Mouse (Mus musculus): Measurements from ENCODE around the gene Chrnb4. TPM values are rescaled to one million over a fixed set of nuclear protein-coding genes. Genes with fewer than 3 reads are reported as not detected.

Chrnb4 gene
- 5.7 and 9.4 TPM in 2 replicates for polyA plus RNA-seq (2012; rRNA removed)

DNA sequence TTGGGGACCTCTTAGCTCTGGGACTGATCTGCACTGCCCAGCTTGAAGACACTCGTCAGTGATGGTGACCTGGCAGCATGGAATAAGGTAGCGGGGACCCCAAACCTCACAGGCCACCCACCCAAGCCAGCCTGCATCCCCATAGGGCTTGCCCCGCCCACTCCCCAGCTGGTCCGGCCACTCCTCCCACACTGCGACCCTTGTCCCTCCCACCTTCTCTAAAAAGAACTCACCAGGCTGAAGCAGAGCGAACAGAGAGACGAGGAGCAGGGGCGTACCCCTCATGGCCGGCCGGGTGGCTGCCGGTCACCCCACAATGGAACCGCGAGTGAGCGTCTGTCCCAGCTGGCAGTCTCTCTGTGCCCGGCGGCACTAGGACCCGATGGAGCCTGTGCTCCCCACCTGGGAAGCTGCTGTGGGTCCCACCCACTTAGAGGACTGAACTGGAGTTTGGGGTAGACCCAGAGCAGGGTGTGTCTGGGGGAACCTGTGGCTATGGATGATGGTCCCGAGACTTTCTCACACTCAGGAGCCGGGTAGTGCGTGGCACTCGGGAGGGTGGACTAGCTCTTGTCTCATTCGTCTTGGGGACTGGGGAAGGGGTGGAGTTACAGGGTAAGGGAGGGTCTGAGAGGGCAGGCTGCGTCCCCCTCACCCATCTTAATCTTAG, at the start of gene Chrnb4:
Gene Chrnb4, minus strand, starts transcription at position 569 of the 670 bp plus-strand sequence.

DNA sequence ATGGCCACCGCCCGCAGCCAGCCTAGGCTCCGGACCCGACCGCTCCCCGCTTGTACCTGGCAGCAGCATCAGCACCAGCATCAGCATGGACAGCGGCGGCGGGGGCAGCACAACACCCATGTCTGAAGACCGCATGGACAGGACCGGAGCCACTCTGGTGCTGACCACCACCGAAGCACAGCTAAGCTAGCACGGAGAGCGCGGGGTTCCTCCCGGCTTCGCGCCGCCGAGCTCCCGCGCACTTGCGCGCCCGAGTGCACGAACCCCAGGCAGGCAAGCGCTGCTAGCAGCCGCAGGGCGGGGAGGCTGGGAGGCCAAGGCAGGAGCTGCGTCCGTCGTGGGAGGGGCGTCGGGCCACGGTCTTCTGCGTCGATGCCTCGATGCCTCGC, 22.3 kb downstream of the Chrnb4 start, which contains the start of gene Chrna3:
Gene Chrna3, minus strand, starts transcription at position 288 of the 389 bp plus-strand sequence.

DNA sequence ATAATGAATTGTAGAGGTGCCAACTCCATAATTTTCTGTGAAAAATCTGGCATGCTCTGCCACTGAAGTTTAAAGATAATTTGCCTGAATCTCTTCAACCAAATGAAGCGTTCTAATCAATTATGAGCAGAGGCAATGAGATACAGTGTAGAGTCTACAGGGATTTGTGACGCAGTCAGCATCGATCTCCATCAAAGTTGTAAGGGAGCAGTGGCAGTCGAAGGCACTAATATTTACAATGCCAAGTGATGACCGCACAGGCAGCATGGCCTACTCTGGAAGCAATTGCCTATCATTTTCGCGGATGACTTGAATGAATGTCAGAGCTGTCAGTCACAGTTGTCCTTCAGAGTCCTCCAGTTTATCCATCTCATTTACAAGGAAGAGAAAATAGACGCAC, 67.9 kb downstream of the Chrnb4 start, which contains the start of gene Chrna5:
Gene Chrna5, plus strand, starts transcription at position 207 of the 400 bp plus-strand sequence.

Other genes with a start within 250 kb of the Chrnb4 start
- gene Ireb2, start 185.0 kb downstream of the Chrnb4 start, polyA plus RNA-seq (2012; rRNA removed): 2.8 and 3.4 TPM in 2 replicates
- gene Hykk, start 131.5 kb downstream of the Chrnb4 start, polyA plus RNA-seq (2012; rRNA removed): 0.86 and 1.4 TPM in 2 replicates
- gene Psma4, start 98.0 kb downstream of the Chrnb4 start, polyA plus RNA-seq (2012; rRNA removed): 22.8 and 25.9 TPM in 2 replicates
- not detected in 2 replicates for gene AY074887, start 97.8 kb downstream of the Chrnb4 start, polyA plus RNA-seq (2012; rRNA removed)
- gene Chrna5, start 67.9 kb downstream of the Chrnb4 start, polyA plus RNA-seq (2012; rRNA removed): 0.19 TPM in 1 of 2 replicates, not detected in the other
- gene Chrna3, start 22.2 kb downstream of the Chrnb4 start, polyA plus RNA-seq (2012; rRNA removed): 3.4 and 4.3 TPM in 2 replicates
- gene Ube2q2, start 100.1 kb upstream of the Chrnb4 start, polyA plus RNA-seq (2012; rRNA removed): 15.8 and 17.3 TPM in 2 replicates
- gene Fbxo22, start 160.1 kb upstream of the Chrnb4 start, polyA plus RNA-seq (2012; rRNA removed): 9.7 and 10.2 TPM in 2 replicates